Mouse (Mus musculus) inflammation-experienced regulatory T-cells, adult 6 months (primary cell): ENCODE results near the gene E130218I03Rik. TPM values are rescaled to one million over a fixed set of nuclear protein-coding genes. Genes with fewer than 3 reads are reported as not detected.

Experiments
- ATAC-seq: one replicate; pipeline ENCODE4 v1.8.0; 2017
- polyA plus RNA-seq, 3 experiments: library from polyadenylated mRNA; unstranded; fragments of 100-300 nt; shearing (Covaris generic); gene quantifications; one replicate each; pipeline ENCODE4 v1.2.1; 2017

E130218I03Rik gene
- 1 to 10 TPM in 1 of 3 experiments, not detected in 2; 2.3 TPM for polyA plus RNA-seq

- ATAC-seq: no peak
Measured at GRCm38 (mm10) chr4:134243516-134244250, at the start of gene E130218I03Rik. TSS of gene E130218I03Rik (plus strand) at chr4:134243662.

DNA sequence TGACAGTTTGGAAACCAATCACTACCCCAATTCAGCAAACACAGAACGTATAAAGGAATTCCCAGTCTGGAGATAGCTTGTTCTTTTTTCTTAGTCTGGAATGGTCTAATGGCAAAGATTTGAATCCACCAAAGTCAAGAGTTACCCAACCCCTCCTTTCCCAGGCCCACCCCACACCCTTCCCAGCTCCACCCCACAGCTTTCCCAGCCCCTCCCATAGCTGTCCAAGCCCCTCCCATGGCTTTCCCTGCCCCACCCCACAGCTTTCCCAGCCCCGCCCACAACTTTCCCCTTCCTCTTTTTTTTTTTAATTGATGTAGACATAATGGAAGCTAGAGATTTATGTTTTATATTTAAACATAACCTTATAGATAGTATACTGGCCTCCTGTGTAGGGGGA, 44.1 kb upstream of the E130218I03Rik start:
- no peak for ATAC-seq

GRCm38 (mm10) chr4:134202904-134203303, 40.6 kb upstream of the E130218I03Rik start, which contains the start of gene Gm7534:
TSS of gene Gm7534 (minus strand) at chr4:134203004.
- ATAC-seq: no peak

DNA sequence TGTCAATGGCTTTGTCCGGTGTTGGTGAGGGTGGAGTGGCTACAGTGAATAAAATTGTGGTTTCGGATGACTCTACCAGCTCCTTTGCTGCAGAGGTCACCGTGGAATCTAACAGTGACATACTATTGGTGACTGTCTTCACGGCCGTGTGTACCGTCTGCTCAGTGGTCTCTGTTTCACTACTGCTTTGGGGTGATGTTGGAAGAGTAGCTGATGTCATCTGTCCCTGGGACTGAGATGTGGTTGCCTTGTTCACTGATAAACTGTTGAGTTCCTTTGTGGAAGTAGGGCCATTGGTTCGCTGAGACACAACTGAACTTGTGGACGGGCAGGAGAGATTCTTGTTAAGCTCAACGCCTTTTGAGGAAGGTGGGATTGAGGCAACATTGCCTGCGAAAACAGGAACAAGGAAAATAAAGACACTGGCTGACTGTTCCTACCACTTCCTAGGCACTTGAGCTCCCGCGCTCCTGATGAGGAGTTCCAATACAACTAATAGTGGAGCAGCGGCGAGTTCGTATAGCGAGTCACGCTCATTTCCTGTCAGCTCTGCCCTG, 40.0 kb upstream of the E130218I03Rik start:
- no peak for ATAC-seq

- no peak for ATAC-seq
Measured at GRCm38 (mm10) chr4:134206488-134207053, 36.9 kb upstream of the E130218I03Rik start.

- ATAC-seq: no peak
Measured at GRCm38 (mm10) chr4:134222793-134223600, 20.5 kb upstream of the E130218I03Rik start.

GRCm38 (mm10) chr4:134227194-134227593, 16.3 kb upstream of the E130218I03Rik start, which contains the start of gene Catsper4:
TSS of gene Catsper4 (minus strand) at chr4:134227383.
- no peak for ATAC-seq

GRCm38 (mm10) chr4:134230431-134230830, 13.0 kb upstream of the E130218I03Rik start:
- no peak for ATAC-seq

DNA sequence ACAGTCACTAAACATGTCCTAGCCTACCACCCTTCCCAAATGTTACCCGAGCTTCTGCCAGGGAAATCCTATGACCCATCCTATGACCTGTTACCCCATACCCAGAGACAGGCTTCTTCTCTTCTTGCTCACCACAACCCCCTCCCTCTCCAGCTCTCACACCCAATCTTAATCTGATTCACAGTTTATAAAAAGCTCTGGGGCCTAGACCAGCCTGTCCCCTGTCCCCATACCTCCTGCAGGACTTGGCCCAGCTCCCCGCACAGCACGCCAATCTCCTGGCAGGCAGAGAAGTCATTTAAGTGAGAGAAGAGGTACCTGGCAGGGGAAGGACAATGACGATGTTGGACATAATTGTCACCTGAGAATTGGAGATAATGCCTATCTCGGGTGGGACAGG, 8.6 kb upstream of the E130218I03Rik start:
- no peak for ATAC-seq

DNA sequence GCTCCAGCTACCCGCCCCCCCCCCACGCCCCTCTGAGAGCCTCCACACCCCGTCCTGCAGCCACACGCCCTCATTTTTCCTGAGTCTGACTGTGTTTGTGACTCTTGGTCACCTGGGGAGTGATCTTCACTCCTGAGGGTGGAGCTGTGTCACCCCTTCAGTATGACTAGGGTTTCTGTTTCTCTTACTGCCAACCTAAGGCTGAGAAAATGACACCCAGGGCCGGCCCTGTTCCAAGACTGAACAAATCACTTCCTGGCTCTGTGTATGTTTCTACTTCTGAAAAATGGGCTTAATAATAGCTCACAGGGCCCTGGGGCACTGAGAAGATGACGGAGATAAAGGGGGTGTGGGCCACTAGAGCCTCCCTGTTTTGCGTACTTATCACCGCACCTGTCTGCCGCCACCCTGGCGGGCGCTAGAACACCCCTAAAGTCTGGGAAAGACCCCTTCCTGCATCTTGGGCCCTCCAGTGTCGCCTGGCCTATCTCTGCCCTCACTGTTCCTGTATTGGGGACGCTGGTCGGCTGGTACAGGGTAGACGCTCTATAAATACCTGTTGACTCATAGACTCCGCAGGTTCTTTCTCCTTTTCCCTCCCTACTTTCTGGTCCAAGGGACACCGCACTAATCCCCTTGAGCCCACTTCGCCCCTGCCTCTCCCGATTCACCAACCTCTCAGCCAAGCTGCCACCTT, 5.7 kb upstream of the E130218I03Rik start:
- ATAC-seq: no peak

DNA sequence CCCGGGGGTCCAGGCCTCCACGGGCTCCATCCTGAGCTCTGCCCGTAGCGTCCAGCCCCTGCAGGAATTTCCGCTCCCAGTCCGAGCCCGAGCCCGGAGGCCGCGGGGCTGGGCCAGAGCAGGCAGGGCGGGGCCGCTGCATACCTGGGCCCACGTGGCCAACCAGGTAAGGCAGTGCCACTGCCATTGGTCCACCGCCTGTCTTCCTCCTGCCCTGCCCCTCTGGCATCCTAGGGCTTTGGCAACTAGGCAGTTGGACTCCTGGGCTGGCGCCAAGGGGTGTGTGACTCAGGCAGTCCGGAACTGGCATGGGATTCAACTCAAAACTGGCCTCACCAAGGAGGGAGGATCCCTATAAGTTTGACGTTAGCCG, 5.2 kb upstream of the E130218I03Rik start, which contains the start of gene Cnksr1:
Cnksr1 (minus strand) TSS at position 121 of the 373 bp plus-strand sequence.
- no peak for ATAC-seq

DNA sequence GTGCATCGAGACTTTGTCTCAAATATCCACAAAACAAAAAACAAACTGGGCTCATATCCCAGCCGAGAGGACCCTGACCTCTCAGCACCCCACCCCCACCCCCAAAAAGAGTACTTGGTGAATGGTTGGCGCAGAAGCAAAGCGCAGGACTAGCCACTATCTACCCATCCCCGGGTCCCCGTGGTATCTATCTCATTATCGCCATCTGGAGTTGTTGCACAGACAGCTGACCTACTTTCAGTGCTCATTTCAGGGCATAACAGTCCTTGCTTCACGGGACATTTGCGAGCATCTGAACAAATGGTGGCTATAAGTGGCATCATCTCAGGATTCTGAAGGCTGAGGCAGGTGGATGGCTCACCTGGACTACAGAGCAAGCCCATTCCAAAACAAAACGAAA, 4.8 kb upstream of the E130218I03Rik start:
- no peak for ATAC-seq

DNA sequence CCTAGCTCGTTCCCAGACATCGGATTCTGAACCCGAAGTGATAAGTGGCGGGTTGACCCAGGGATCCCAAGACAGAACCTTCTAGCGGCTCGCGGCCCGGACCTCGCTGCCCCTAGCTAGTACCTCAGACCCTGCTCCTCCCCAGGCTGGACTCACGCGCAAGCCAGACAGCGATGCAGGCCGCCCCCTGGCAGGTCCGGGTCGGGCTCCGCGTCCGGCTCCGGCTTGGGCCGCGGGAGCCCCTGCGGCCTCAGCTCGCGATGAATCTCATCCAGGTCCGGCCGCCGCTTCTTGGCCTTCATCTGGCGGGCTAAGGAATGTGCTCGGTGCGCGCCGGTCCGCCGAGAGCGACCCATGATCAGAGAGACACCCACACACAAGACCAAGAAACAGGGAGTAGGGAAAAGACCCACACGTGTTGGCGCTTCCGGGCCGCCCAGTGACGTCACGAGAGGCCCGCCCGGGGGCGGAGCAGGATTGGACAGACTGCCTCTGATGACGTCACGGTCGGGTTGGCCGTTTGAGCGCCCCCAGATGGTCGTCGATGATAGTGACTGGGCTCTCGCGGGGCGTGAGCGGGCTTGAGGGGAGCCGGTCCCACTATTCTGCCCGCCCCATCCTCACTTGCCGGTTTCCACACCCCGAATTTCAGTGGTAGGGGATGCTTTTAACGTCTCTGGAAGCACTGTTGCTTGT, 1.8 kb downstream of the E130218I03Rik start, which contains the start of gene Zfp593:
Zfp593 (minus strand) TSS at position 445 of the 696 bp plus-strand sequence.
- peak; percentile 95 for ATAC-seq

- no peak for ATAC-seq
Measured at GRCm38 (mm10) chr4:134246256-134246655, 2.8 kb downstream of the E130218I03Rik start.

- ATAC-seq: no peak
Measured at GRCm38 (mm10) chr4:134246719-134247258, 3.3 kb downstream of the E130218I03Rik start, which contains the start of gene Gm30191. TSS of gene Gm30191 (plus strand) at chr4:134246935.

DNA sequence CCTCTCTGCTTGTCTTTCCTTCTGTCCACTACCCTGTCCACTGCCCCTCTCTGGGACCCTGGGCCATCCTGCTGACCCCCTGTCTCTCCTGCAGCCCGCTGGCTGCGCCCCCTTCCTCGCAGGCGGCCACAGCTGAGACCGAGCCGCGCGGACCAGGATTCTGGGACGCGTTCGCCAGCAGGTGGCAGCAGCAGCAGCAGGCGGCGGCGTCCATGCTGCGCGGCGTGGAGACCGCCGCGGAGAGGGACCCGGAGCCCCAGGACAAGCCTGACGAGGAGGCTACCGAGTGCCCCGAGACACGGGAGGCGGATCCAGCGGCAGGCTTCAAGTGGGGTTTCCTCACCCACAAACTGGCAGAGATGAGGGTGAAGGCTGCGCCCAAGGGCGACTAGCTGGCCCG, 6.2 kb downstream of the E130218I03Rik start:
- peak; percentile 33 for ATAC-seq

- ATAC-seq: no peak
Measured at GRCm38 (mm10) chr4:134250116-134250929, 6.9 kb downstream of the E130218I03Rik start.

DNA sequence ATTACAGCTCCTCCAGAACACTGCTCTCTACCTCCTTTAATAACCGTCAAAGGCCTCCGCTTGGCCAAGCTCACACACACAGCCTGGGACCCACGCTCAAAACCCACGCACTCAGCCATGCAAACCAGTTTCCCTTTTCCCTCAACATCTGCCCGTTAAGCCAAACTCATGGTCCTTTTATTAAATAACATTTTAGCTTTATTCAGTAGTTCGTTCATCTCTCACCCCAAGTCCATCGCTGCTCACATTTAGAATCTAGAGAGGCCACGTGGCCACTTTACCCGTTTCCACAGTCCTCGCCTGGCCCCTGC, 7.4 kb downstream of the E130218I03Rik start:
- ATAC-seq: no peak

DNA sequence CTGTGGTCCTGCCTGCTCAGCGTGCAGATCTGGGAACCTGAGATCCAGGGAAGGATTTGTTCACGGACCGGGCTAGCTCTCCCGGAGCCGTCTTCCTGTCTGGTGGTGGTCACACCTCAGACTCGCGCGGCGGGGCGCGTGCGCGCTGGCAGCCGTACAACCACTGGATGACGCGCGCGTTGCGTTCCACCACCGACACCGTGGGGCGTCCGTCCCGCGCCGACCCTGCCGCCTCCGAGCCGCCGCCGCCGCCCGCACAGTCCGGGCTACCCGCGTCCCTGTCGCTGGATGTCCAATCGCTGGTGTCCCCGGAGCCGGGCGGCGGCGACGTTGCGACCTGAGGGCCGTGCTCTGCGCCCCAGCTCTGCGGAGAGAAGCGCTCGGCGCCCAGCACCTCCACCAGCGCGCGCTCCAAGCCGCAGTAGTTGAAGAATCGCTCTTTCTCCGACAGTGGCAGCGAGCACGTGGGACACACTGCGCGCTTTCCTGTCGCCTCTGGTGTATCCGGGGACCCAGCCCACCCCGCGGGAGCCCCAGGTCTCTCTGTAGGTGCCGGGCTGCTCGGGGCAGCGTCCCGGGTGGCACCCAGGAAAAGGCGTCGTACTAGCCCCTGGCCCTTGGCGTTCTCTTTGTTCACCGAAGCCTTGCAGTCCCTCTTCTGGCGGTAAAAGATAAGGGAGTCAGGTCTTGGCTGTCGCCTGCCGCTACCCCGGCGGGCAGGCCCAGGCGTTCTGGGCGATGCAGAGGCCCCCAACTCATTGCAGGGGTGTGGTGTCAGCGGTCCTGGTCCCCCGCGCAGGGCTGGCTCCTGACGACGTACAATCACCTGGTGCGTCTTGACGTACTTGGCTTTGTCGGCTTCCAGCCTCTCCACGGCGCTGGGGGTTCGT, 8.0 kb downstream of the E130218I03Rik start:
- peak; percentile 32 for ATAC-seq
